Mouse (Mus musculus) ES-CJ7 (cell line): ENCODE results near the gene Atg7.

Source experiments
- DNase-seq: peaks from one replicate; pipeline ENCODE4 v3.0.0; 2011; ENCODE audit warnings: low read depth, low spot score

The Atg7 gene

DNA sequence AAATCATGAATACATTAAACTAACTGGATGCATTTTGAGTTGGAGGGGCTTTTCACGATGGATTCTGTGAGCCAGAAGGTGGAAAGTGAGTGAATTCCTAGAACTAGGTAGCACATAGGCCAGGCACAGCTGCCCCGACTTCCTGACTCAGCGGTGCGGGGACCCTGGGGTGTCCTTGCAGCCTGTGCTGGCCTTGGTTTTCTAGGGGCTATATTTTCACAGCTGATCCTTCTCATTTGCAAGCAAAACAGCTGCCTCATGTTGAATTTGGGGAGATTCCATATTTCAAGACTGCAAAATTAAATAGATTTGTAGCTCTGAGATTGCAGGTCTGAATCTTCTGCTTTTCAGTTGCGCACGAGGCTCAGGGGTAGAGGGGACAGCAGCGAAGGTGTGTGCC lies 139.6 kb downstream of the Atg7 start:
- DNase-seq = no peak

DNA sequence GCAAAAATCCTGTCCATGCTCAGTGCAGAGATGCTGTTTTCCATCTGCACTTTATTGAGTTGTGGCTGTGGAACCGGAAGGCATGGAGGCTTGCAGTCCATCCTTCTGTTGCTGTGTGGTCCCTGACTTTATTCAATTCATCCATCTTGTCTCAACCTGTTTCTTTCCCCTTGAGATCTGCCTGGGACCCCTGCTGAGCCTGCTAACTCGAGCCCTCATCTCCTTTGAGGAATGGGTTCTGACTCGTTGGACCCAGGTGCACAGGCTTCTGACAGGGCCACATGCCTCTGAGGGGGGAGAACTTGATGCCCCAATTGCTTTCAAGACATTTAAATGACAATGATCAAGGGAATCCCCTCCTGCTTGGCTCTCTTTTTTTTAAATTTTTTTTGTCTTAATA lies 143.6 kb downstream of the Atg7 start:
- peak; percentile 52 for DNase-seq

DNA sequence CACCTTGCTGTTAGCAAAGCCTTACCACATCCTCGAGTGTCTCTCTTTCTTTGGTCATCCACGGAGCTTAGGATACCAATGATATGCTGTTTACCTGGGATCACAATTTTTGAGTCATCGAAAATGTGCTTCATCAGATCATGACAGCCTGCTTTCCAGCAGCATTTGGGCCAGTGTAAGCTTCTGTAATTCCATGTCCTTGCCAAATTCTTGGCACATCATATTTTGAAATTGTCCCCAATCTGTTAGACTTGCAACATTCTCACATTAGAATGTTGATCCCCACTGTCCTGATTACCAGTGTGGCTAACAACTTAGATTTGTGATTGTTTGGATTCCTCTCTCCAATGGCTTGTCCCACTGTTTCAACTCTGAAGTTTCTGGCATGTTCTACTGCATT lies 144.7 kb downstream of the Atg7 start:
- no peak for DNase-seq

DNA sequence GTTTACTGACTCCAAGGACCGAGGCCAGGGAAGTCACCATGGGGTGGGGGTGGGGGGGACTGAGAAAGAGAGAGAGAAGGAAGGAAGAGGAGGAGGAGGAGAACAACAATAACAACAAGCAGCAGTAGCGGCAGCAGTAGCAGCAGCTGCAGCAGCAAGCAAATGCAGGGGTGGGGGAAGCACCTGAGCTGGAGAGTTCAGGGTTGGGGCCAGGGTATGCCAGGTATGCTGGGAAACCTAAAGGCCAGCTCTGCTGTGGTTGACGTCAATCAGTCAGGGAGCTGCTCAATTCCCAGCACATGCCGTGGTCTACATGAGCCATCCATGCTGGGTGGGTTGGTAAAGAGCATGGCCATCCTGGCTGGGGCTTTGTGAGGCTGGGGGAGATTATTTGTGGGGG lies 145.8 kb downstream of the Atg7 start:
- no peak for DNase-seq

DNA sequence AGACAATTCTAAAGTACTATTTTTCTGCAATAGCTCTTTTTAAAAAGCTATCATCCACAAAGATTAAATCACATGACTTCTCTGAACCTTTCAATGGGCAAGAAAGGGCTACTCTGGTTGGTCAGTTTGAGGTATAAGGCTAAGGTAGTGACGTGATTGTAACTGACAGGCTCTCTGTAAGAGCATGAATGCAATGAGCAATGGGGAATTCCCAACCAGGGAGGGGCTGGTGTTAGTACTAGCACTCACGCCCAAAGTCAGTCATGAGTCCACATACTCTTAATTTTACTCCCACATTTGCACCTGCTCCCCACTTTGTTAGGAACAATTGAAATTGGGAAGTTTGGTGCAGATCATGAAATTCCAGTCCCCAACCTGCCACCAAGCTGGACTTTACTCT lies 147.2 kb downstream of the Atg7 start:
- DNase-seq = no peak

- no peak for DNase-seq
These were observed 148.0 kb downstream of the Atg7 start for GRCm38 (mm10) chr6:114790902-114791301.

- DNase-seq = no peak
These were observed 148.9 kb downstream of the Atg7 start for GRCm38 (mm10) chr6:114791846-114792245.

GRCm38 (mm10) chr6:114794706-114795105 lies 151.8 kb downstream of the Atg7 start:
- DNase-seq = no peak

DNA sequence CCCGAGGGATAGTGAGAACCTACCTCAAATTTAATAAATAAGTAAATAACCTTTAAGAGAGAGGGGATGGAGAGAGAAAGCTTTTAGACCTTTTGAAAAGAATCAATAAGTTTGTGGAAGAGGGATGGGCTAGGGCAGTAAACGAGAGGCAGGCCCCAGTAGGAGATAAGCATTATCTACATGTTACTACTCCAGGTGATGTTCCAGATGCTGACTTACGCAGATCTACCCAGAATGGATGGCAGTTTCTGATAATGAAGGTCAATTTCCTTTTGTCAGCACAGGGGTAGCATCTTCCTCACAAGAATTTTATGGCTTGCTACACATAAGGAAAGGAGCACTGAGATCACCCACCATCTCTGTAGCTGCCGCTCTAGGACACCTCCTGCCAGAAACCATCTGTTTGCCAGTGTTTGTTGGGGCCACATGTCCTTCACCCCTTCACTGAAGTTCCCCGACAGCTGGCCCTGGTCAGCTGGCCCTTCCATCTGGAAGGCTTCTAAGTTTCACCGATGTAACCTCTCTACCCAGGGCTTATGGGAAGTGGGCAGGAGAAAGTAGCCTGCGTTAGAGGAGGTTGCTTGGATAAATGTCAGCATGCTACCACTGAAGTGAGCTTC lies 152.9 kb downstream of the Atg7 start:
- DNase-seq = no peak

- no peak for DNase-seq
These were observed 155.0 kb downstream of the Atg7 start for GRCm38 (mm10) chr6:114797901-114798300.

DNA sequence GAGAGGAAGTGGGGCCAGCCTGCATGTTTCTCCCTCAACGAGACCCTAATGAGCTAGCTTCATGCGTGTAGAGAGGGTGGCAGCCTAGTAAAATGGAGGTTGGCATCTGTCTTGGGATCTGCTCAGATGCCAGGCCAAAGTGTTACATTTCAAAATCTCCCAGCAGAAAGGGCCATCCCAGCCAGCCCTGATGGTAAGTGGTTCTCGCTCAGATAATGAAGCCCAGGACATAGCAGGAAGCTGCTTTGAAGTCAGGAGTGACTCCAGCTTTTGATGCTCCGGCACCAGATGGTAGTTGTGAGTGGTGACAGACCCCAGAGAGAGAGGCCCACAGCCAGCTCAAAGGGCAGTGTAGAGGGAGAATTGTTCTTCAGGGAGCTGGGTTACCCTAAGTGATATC lies 155.8 kb downstream of the Atg7 start:
- no peak for DNase-seq

GRCm38 (mm10) chr6:114800291-114800965 lies 157.5 kb downstream of the Atg7 start:
- DNase-seq = no peak

DNA sequence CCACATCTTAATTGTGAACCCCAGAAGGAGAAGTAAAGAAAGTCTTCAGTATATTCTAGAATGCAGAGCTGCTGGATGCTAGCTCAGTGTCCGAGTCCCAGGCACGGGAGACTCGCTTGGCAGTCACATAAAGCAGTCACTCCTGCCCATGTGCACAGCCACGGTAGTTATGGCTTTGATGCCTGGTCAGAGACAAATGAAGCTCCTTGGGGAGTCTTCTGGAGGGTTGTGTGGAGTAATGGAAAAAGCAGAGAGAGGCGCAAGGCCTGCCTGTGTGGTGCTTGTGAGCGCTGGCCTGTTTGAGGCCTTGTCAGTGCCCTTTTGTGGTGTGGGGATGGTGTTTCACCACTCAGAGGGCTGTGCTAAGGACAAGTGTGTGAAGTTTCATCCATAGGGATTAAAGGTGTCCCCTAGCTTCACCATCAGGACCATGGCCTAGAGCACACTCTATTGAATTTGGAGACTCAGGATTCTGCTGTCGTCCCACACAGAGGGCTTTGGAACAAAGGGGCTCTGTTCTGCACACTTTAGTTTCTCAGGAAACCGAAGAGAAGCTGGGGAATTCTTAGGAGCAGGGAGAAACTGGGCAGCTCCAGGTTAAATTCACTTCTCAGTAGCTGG lies 161.1 kb downstream of the Atg7 start:
- no peak for DNase-seq

GRCm38 (mm10) chr6:114804866-114805265 lies 162.0 kb downstream of the Atg7 start:
- DNase-seq = no peak

DNA sequence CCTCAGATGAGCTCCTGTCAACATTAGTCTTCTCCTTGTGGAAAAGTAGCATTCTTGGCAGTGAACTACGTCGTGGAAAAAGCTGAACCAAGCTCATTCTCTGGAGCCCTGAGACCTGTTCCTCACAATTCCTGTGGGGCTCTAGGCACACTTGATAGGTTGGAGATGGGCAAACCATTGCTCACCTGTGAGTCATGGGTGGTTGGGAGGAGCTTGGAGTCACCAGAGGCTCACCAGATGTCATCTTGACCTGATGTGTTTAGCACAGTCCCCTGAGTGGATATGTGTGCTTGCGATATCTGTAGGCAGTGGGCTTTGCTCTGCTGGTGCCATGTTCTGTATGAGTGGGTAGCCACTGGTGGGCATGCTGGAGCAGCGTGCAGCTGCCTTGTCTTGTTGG lies 163.0 kb downstream of the Atg7 start:
- no peak for DNase-seq

DNA sequence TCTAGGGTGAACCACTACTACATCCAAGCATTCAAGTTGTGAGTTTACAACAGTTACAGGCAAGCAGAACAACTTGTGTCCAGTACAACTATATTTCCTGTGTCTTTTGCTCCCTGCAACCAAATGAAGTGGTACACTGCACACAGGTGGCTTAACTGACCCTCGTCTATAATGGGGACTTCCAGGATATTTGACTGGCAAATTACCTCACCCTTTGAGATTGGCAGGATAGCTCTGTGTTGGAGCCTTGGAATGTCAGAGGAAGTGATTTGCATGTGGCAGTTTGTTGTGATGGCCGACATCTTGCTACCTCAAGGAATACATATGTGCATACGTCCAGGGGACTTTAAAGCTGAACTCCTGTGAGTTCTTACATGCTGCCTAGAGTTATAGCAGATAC lies 164.6 kb downstream of the Atg7 start:
- no peak for DNase-seq

DNA sequence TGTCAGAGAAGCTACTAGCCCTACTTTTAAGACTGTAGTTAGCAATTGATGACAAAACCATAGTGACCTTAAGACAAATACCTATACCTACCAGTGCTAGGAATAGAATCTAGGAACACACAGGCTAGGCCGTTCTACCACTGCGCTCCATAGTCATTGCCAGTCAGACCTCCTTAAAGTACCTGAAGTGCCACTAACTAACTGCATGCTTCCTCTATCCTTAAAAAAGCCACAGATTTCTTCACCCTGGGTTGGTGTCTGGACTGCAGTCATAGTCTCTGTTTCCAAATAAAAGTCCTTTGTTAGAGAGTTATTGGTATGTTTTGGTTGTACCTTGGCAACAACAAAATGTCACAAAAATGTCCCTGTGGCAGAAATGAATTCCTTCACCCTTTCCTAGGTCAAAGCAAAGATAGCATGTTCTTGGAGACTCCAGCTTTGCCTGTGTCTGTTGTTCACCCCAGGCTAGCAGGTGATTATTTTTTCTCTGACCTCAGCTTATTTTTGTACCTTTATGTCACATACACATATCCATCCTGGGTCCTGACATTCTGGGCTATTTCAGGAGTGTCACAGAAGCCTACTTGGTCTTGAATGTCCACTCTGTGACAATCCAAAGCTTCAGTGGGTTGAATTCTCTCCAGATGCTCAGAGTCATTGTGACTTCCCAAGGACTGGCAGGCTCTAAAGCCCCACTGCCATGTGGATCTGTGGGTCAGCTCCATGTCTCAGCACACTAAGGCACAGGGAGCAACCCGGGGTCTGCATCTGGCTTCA lies 165.9 kb downstream of the Atg7 start:
- DNase-seq = no peak

DNA sequence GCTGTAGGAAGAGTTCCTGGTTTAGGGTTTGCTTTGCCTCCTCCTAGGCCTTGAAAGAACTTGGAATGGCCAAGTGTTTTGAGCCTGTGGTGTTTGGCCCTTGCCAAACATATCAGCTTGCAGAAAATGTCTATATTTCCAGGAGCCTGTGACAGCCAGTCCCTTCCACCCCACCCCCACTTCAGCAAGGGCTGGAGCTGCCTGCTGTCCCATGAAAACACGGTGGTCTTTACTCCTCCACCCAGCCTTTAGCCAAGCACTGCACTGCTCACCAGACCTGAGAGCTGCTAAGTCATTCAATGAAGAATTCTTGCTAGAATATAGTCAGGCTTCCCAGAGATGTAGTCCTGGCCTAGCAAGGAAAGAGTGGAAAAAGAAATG lies 166.5 kb downstream of the Atg7 start:
- DNase-seq = no peak

GRCm38 (mm10) chr6:114812322-114812721 lies 169.4 kb downstream of the Atg7 start:
- DNase-seq = no peak

- no peak for DNase-seq
These were observed 169.9 kb downstream of the Atg7 start for GRCm38 (mm10) chr6:114812779-114813178.

DNA sequence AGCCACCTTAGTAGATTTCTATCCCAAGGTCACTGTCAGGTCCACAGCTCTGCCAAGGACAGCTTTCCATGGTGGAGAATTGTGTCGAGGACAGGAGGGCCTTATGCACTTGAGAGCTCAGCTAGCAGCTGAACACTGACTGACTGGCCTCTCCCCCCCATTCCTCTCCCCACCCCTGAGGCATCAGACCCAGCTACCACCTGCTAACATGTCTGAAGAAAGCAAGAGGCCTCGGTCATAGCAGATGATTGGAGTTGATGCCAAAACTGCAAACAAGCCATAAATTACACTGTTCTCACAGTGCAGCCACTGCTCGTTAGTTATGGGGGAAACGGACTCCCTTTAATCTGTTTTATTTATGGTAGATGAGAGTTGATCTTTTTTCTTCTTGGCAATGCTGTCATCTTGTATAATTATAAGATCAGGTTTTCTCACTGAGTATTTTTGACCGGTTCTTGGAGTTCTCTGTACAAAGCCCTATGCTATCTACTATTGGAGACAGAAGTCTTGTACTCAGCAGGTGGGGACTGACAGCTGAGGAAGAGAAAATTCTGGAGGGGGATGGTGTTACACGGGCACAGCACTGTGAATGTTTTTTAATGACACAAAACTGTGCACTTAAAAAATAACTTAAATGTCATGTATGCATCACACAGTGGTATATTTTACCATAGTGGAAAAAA lies 171.4 kb downstream of the Atg7 start:
- no peak for DNase-seq
